Mouse (Mus musculus) liver, postnatal 0 days (tissue): ENCODE results near the gene Fbxo41. TPM values are rescaled to one million over a fixed set of nuclear protein-coding genes. Genes with fewer than 3 reads are reported as not detected.
"Not testable (repeated sequence)": the region's sequence is repeated elsewhere in the genome, so short reads cannot be mapped to it uniquely, and the experiment has no call there.

Source experiments
- ATAC-seq: fragments of 200-750 bp; cut with Nextera tagmentation; 2 replicates; pipeline ENCODE4 v1.8.0; 2017; ENCODE audit warnings: mild to moderate bottlenecking, moderate library complexity
- DNase-seq: peaks from one replicate; pipeline ENCODE4 v3.0.0-alpha.2; 2016
- H3K27ac ChIP-seq: fragments of 300-500 bp; sonication (generic); 2 replicates; pipeline ENCODE4 v1.5.1; 2014; ENCODE audit warnings: antibody characterized with exemption, moderate library complexity, mild to moderate bottlenecking, low read depth
- H3K27me3 ChIP-seq: fragments of 300-500 bp; sonication (generic); 2 replicates; pipeline ENCODE4 v1.6.1; 2014; ENCODE audit warnings: low read length, control low read depth, mixed read lengths; ENCODE audit not compliant: insufficient read depth
- H3K36me3 ChIP-seq: fragments of 300-500 bp; sonication (generic); replicated peaks from 2 replicates; pipeline ENCODE4 v1.6.1; 2014; ENCODE audit warnings: mild to moderate bottlenecking, control low read depth, low read length, moderate library complexity, mixed read lengths; ENCODE audit not compliant: insufficient read depth
- H3K4me1 ChIP-seq: fragments of 300-500 bp; sonication (generic); 2 replicates; pipeline ENCODE4 v1.6.1; 2014; ENCODE audit warnings: antibody characterized with exemption, mild to moderate bottlenecking, control low read depth; ENCODE audit not compliant: insufficient read depth
- H3K4me2 ChIP-seq: fragments of 300-500 bp; sonication (generic); 2 replicates; pipeline ENCODE4 v1.6.1; 2014; ENCODE audit warnings: low read depth, mild to moderate bottlenecking, low read length, moderate library complexity, mixed read lengths
- H3K4me3 ChIP-seq: fragments of 300-500 bp; sonication (generic); 2 replicates; pipeline ENCODE4 v1.5.1; 2014; ENCODE audit warnings: low read depth, low read length
- H3K9ac ChIP-seq: fragments of 300-500 bp; sonication (generic); replicated peaks from 2 replicates; pipeline ENCODE4 v1.6.1; 2014; ENCODE audit warnings: mild to moderate bottlenecking, moderate library complexity
- H3K9me3 ChIP-seq: fragments of 300-500 bp; sonication (generic); 2 replicates; pipeline ENCODE4 v1.6.1; 2016; ENCODE audit warnings: mild to moderate bottlenecking, control low read depth, low read length, mixed read lengths
- CTCF ChIP-seq: sonication (generic); IDR thresholded peaks from 2 replicates; pipeline ENCODE4 v1.5.1; 2016; ENCODE audit warnings: antibody characterized with exemption, low read depth
- EP300 ChIP-seq: IDR thresholded peaks from 2 replicates; pipeline ENCODE4 v1.6.1; 2016; ENCODE audit warnings: antibody characterized with exemption, low read depth, mild to moderate bottlenecking
- WGBS: fragments of 180-500 bp; shearing (Covaris S2); extraction: QIAGEN DNeasy Blood & Tissue Kit; methylation state at CpG from one replicate; pipeline ENCODE4 v1.1.7; 2014; ENCODE audit not compliant: insufficient replicate concordance; 5-methylcytosine and 5-hydroxymethylcytosine counted together
- polyA plus RNA-seq: library from polyadenylated mRNA; unstranded; fragments of >200 nt; fragmentation: Nextera tagmentation; extraction: Ambion mirVana; gene quantifications from 2 replicates; pipeline ENCODE4 v1.2.1, GENCODE M21; 2015

Gene Fbxo41
- polyA plus RNA-seq, 1 experiment from 2014 or later, result not detected

- no peak for ATAC-seq
- H3K9ac ChIP-seq, result peak overlapping the region; percentile 93
- no peak for DNase-seq
- H3K9me3 ChIP-seq, result no peaks in the 10 kb centered on the region
- peak overlapping the region; percentile 83 for H3K4me3 ChIP-seq
- no peaks in the 10 kb centered on the region; the same call in 1 of the 2 replicates for H3K36me3 ChIP-seq
- TF ChIP-seq EP300 (no peak), CTCF (no peak)
- H3K27me3 ChIP-seq, result no peaks in the 10 kb centered on the region
- peak overlapping the region; percentile 89 for H3K27ac ChIP-seq
- peak overlapping the region; percentile 97 for H3K4me2 ChIP-seq
- 6% methylated on average over 7 of the region's 7 CpGs for WGBS
- H3K4me1 ChIP-seq, result peaks cover 48% of the 10 kb centered on the region
These were observed 50.0 kb downstream of the Fbxo41 start for GRCm38 (mm10) chr6:85452816-85453215.

GRCm38 (mm10) chr6:85452411-85452665 is 50.5 kb downstream of the Fbxo41 start:
- peak overlapping the region; percentile 83 for H3K4me3 ChIP-seq
- H3K27me3 ChIP-seq, result no peaks in the 10 kb centered on the region
- H3K36me3 ChIP-seq, result no peaks in the 10 kb centered on the region; the same call in 1 of the 2 replicates
- WGBS, result 0% methylated on average over 15 of the region's 15 CpGs
- H3K4me2 ChIP-seq, result peak overlapping the region; percentile 97
- H3K9me3 ChIP-seq, result no peaks in the 10 kb centered on the region
- TF ChIP-seq CTCF (no peak), EP300 (no peak)
- H3K4me1 ChIP-seq, result peaks cover 44% of the 10 kb centered on the region
- ATAC-seq (no peak), DNase-seq (no peak)
- H3K9ac ChIP-seq, result peak overlapping the region; percentile 93
- peak overlapping the region; percentile 89 for H3K27ac ChIP-seq

GRCm38 (mm10) chr6:85451664-85452410 is 51.0 kb downstream of the Fbxo41 start, which contains the start of gene Pradc1:
Gene Pradc1 (minus strand): TSS chr6:85451970.
- TF ChIP-seq CTCF (no peak), EP300 (peak; percentile 70)
- ATAC-seq (peak; percentile 79), DNase-seq (peak; percentile 96)
- Histone ChIP-seq H3K27ac (peak within 1 kb of the TSS; percentile 89), H3K27me3 (no peaks in the 10 kb centered on the region), H3K9me3 (no peaks in the 10 kb centered on the region), H3K4me3 (peak within 1 kb of the TSS; percentile 83), H3K4me2 (peak within 1 kb of the TSS; percentile 97), H3K4me1 (peaks cover 44% of the 10 kb centered on the region), H3K9ac (peak within 1 kb of the TSS; percentile 93), H3K36me3 (peaks cover 5% of the 10 kb centered on the region; the same call in 1 of the 2 replicates)
- under 1% methylated on average over 53 of the region's 54 CpGs for WGBS

- H3K27ac ChIP-seq, result peak within 1 kb of the TSS; percentile 89
- DNase-seq (peak; percentile 98), ATAC-seq (peak; percentile 92)
- WGBS, result 1% methylated on average over 94 of the region's 96 CpGs
- no peaks in the 10 kb centered on the region for H3K9me3 ChIP-seq
- peaks cover 36% of the 10 kb centered on the region for H3K4me1 ChIP-seq
- H3K4me2 ChIP-seq, result peak within 1 kb of the TSS; percentile 97
- peak within 1 kb of the TSS; percentile 83 for H3K4me3 ChIP-seq
- H3K27me3 ChIP-seq, result no peaks in the 10 kb centered on the region
- no peak; the same call in 1 of the 2 replicates for TF ChIP-seq EP300
- TF ChIP-seq CTCF, result peak; percentile 84
- H3K36me3 ChIP-seq, result peaks cover 12% of the 10 kb centered on the region
- peak within 1 kb of the TSS; percentile 93 for H3K9ac ChIP-seq
These were observed 51.8 kb downstream of the Fbxo41 start, which contains the start of gene Cct7 for GRCm38 (mm10) chr6:85450697-85451663. Gene Cct7 (plus strand): TSS chr6:85451514.

GRCm38 (mm10) chr6:85450140-85450539 is 52.7 kb downstream of the Fbxo41 start:
- peaks cover 17% of the 10 kb centered on the region for H3K36me3 ChIP-seq
- peak overlapping the region; percentile 78; the same call in 1 of the 2 replicates for H3K9ac ChIP-seq
- DNase-seq, result not testable (repeated sequence)

GRCm38 (mm10) chr6:85447351-85447750 is 55.4 kb downstream of the Fbxo41 start:
- H3K4me2 ChIP-seq, result no peak overlapping the region
- no peak overlapping the region for H3K27ac ChIP-seq
- 85% methylated on average over 6 of the region's 6 CpGs for WGBS
- no peaks in the 10 kb centered on the region for H3K9me3 ChIP-seq
- H3K36me3 ChIP-seq, result peaks cover 21% of the 10 kb centered on the region
- no peaks in the 10 kb centered on the region for H3K27me3 ChIP-seq
- H3K4me1 ChIP-seq, result peaks cover 8% of the 10 kb centered on the region; the same call in 1 of the 2 replicates
- TF ChIP-seq CTCF, result no peak
- TF ChIP-seq EP300, result no peak
- H3K9ac ChIP-seq, result no peak overlapping the region
- ATAC-seq (no peak), DNase-seq (no peak)
- H3K4me3 ChIP-seq, result no peak overlapping the region

More at GRCm38 (mm10) chr6:85450140-85450539, 52.7 kb downstream of the Fbxo41 start:
- ATAC-seq, H3K27me3 ChIP-seq, H3K27ac ChIP-seq, H3K9me3 ChIP-seq: not testable (repeated sequence)
- Histone ChIP-seq H3K4me2 (peak overlapping the region; percentile 97), H3K4me3 (peak overlapping the region; percentile 83), H3K4me1 (peaks cover 31% of the 10 kb centered on the region)
- WGBS, result 64% methylated on average over 1 of the region's 1 CpGs
